Mouse (Mus musculus): Measurements from ENCODE around the gene Apoa1. TPM values are rescaled to one million over a fixed set of nuclear protein-coding genes. Genes with fewer than 3 reads are reported as not detected.

Gene Apoa1
- not detected for total RNA-seq (2023)

DNA sequence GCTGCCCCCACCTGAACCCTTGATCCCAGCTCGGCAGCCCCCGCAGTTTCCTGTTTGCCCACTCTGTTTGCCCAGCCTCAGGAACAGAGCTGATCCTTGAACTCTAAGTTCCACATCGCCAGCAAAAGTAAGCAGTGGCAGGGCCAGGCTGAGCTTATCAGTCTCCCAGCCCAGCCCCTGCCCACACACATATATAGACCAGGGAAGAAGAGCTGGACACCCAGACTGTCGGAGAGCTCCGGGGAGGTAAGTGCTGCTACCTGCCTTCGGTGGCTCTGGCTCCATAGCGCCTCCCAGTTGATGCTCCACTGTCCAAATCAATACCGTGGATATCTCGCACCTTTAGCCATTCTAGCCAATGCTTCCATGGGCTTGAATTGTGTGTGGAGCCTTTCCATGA lies at the start of gene Apoa1:
TSS of gene Apoa1 (plus strand) at position 90 of the 400 bp plus-strand sequence.

DNA sequence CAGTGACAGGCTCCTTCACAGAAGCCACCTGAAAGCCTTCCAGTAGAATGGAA lies 7.0 kb downstream of the Apoa1 start, which contains the start of gene Apoc3:
TSS of gene Apoc3 (minus strand) at position 41 of the 53 bp plus-strand sequence.

DNA sequence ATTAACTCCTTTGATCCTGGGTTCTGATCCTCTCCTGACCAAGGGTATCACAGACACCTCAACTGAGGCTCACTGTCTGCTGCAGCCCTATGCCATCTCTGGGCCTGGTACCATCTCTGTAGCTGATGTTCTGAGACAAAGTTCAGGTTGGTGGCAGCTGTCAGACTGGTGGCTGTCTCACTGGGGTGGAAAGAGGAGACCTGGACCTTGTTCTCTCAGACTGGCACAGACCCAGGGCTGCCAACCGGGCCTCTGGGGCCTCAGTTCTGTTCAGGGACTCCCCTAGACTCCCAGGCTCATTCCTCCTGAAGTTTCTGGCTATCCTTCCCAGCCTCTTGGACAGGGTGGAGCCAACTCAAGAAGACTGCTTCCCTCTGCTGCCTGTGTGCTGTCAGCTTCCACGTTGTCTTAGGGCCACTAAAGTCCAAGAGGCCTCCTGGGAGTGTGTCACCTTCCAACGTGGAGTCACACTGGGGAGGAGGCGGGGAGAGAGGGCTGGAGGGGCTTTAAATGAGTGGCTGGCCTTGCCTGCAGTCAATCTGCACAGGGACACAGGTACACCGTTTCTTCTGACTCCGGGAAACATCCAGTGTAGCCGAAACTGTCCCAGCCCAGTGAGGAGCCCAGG lies 12.3 kb downstream of the Apoa1 start, which contains the start of gene Apoa4:
TSS of gene Apoa4 (plus strand) at position 171 of the 628 bp plus-strand sequence.

DNA sequence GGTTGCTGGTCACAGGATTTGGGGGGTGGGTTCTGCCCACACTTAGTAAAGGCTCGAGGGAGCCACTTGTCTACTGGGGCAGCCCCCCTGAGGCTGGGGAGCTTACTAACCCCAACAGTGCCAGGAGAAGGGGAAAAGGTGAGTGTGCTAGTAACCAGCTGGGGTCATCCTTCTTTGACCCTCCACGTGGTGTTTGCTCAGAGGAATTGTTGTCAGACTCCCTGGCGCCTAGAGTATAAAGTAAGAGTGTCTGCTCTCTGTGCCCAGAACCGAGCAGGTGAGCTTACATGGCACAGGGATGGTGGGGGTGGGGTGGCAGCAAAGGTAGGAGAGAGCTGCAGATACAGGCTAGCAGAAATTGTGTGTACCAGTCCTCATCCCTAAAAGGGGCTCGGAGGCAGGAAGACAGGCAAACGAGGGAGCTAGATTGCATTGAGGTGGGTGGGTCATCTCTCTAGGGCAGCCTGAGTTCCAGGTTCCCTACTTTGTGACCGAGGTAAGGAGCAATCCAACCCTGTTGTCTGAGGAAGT lies 40.0 kb downstream of the Apoa1 start, which contains the start of gene Apoa5:
TSS of gene Apoa5 (plus strand) at position 291 of the 531 bp plus-strand sequence.

DNA sequence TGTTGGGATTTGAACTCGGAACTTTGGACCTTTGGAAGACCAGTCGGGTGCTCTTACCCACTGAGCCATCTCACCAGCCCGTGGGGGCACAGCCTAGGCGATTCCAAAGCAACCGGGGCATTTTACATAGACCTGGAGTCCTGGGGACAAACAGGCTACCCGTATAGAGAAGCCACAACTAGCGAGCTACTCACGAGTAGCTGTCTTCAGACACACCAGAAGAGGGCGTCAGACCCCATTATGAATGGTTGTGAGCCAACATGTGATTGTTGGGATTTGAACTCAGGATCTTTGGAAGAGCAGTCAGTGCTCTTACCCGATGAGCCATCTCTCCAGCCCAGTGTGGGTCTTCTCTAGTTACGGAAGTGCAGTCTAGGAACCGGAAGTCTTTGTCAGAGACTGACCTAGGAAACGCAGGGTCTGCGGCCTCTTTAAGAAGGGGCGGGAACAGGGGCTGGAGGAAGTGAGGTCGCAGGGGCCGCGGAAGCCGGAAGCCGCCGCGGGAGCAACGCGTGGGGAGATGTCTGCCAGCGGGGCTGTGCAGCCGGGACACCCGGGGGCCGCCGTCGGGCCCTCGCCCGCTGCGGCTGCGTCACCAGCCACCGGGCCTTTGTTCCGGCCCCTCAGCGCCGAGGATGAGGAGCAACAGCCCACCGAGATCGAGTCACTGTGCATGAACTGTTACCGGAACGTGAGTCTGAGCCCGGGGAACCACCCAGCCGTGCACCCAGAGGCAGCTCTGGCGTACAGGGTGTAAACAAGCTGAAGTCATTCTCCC lies 44.5 kb downstream of the Apoa1 start, which contains the start of gene Zpr1:
TSS of gene Zpr1 (plus strand) at position 388 of the 778 bp plus-strand sequence.

Other genes starting within 250 kb of the Apoa1 start
- 10 to 100 TPM; 46.2 to 49.3 TPM for gene Pafah1b2, start 215.9 kb upstream of the Apoa1 start, total RNA-seq (2023)
- 10 to 100 TPM; 52.0 to 52.6 TPM for gene Sik3, start 215.8 kb upstream of the Apoa1 start, total RNA-seq (2023)
- not detected for gene Apoc3, start 7.1 kb downstream of the Apoa1 start, total RNA-seq (2023)
- gene Apoa4, start 12.1 kb downstream of the Apoa1 start, total RNA-seq (2023) = not detected
- gene Apoa5, start 40.1 kb downstream of the Apoa1 start, total RNA-seq (2023) = not detected
- gene Zpr1, start 44.5 kb downstream of the Apoa1 start, total RNA-seq (2023) = 10 to 100 TPM; 67.9 to 70.3 TPM
- 10 to 100 TPM; 14.3 to 17.0 TPM for gene Bud13, start 54.4 kb downstream of the Apoa1 start, total RNA-seq (2023)
- gene 4931429L15Rik, start 91.4 kb downstream of the Apoa1 start, total RNA-seq (2023) = not detected